Mouse (Mus musculus): ENCODE measurements at regions not wholly inside any gene's neighbourhood (a gene's known extent, or its start where the extent isn't known, plus 50 kb on each side); places are given as distances from the start of the nearest gene placed in this dataset.

DNA sequence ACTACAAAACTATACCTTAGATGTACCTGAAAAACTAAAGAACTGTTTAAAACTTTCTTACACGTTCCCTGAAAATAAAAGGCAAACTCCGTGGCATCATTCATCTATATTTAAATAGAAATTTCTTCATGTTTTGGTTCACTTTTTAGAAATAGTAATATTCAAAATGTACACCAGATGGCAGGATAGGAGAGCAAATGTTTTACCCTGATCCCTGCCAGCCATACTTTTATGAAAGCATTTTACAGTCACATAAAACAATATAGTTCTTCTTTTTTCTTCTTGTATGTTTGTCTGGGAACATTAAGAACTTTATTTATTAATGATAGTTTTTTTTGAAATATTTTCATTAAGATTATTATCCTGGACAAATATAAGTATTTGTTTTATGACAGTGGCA is 68.5 kb downstream of the 4921530L21Rik start:
- DNase-seq (ENCODE audit: low spot score in 2 of 2) = no peak

DNA sequence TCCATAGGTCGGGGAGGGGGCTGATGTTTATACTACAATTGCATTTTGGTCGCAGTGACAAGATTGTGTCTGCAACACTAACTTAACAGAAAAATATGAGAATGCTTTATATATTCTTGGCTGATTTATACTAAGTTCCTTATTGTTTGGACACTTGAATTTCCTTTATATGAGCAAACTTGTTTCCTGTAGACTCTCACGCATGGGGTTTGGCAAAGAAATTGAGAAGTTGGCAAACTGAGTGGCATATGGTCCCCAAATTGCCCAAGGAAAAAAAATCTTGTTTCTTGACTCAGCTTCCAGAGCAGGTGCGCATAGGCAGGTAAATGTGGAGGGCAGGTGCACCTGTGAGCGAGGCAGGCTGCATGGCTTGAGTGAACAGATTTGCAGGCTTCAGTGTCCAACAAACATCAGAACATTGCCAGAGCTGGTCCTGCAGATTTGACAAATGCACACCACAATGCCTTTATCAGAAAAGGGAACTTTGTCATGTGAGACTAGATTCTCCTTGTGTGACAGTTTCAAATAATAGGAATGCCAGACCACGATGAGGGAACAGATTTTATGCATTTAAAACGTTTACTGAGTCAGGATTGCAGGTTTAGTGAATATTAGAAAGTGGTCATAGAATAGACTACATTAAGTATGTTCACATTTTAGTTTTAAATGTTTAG is 75.1 kb downstream of the 4921530L21Rik start:
- DNase-seq (ENCODE audit: low spot score in 2 of 2) = no peak

DNA sequence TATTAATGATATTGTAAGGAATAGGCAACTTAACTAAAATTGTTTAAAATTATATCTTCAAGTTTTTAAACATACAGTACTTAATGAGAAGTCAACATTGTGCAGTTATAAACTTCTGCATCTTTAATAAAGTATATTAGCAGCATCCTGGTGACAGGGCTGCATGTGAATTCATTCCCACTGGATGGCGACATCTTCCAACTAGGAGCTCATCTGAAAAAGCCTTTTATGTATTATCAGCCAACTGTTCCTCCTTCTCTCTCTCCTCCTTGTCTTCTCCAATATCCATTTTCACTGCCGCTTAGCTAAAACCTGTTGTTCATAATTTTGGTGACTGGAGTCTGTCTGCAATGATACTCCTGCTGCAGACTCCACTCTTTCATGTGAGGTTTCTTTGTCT is 103.0 kb downstream of the 4921530L21Rik start:
- DNase-seq (ENCODE audit: low spot score in 2 of 2) = peak in 1 of 2 experiments; percentile 9

DNA sequence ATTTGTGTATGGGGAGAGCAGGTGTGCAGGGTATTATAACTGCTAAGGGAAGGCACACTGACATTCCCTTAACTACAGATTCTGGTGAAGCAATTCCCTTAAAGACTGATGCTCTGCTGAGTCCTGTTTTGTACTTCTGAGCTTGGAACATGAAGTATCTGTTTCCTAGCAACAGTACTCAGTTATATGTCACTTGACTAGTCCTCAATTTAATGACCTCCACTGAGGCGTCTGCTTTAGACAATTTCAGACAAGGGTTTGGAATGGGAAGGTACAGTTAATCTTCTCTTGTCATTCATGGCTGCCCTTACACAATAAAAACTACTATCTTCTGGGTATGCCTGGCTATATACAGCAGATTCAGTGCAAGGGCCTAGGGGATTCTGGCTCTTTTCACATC is 117.3 kb downstream of the 4921530L21Rik start:
- DNase-seq (ENCODE audit: low spot score in 2 of 2) = no peak

DNA sequence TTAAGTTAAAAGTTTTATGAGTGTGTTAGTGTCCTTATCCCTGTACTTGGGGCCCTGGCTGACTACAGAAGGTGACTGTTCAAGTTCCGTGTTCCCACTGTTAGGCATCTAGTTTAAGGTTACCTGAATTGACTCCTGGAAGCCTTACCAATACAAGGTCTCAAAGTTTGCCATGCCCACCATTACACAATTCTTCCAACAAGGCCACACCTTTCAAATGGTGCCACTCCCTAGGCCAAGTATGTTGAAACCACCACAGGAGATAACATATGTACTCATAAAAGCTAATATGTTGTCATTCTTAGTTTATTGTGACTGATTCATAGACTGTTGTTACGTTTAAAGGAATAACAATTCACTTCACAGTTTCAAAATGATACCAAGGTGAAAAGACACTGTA is 140.6 kb downstream of the 4921530L21Rik start:
- no peak for DNase-seq (ENCODE audit: low spot score in 2 of 2)
